Mouse (Mus musculus): ENCODE measurements at regions not wholly inside any gene's neighbourhood (a gene's known extent, or its start where the extent isn't known, plus 50 kb on each side); places are given as distances from the start of the nearest gene placed in this dataset.

DNA sequence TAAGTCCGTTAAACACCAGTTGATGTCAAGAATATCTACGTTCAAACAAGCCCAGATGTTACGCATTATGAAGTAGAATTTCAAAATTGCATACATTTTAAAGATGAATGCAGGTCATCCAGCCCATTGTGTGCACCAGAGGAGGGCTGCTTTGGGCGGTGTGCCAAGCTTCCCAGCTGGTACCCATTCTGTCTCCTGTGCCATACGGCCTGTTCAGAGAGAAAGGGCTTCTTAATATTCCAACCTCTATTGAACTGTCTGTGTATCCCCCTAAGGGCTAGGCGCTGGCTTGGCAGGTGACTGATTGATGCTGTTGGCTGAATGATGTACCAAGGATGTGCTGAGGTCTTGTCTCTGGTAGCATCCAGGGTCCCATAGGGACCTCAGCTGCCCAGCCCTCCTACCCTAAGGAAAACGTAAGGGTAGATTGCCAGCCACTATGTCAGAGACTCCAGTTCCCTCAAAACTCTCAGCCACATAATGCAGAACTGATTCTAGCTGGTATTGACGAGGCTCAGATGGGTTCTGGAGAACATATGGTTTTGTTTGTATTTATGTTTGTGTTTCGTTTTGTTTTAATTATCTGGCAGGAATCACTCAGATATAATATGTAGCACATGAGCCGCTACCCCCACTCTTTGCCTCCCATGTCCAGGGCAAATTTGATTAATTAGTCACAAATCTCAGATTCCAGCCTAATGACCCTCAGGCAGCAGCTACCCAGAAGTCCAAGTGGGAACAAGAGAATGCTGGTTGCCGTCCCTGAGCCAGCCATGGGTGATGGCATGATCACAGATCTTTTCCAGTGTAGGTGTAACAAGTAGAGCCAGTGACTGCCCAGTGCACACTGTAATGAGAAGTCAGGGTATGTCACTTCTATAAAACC is 212.0 kb upstream of the Usp24 start:
- WGBS: 69% methylated on average over 11 of the region's 11 CpGs
- no peak for DNase-seq (ENCODE audit: low spot score)

DNA sequence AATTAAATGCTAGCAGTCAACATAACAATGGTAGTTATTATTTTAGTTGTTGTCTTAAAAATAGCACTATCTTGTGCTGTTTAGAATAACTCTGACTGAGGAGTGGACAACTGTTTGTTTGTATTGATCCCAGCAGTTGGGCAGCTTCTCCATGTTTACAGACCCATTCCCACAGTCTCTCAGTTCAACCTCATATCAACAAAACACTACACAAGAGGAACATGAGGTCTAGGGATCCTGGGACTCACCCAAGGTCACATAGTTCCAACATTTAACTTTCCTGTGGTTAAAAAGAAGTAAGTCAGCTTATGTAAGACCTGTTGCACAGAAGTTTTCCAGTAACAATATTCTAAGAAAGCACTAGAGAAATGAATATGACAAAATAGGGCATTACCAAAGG is 203.0 kb upstream of the Usp24 start:
- Histone ChIP-seq H3K36me3 (replicated peaks) (no peaks in the 10 kb centered on the region), H3K4me3 (no peak overlapping the region), H3K27me3 (replicated peaks; ENCODE audit: low read depth, poor library complexity, severe bottlenecking) (no peaks in the 10 kb centered on the region), H3K27ac (replicated peaks) (no peak overlapping the region), H3K9me3 (no peaks in the 10 kb centered on the region), H3K4me1 (peaks cover 15% of the 10 kb centered on the region)
- DNase-seq (ENCODE audit: low spot score): no peak

More for the DNA sequence above, 212.0 kb upstream of the Usp24 start:
- Histone ChIP-seq H3K4me1 (peaks cover 53% of the 10 kb centered on the region), H3K36me3 (replicated peaks) (no peaks in the 10 kb centered on the region), H3K9me3 (no peaks in the 10 kb centered on the region), H3K27ac (replicated peaks) (peak overlapping the region; percentile 66), H3K27me3 (replicated peaks; ENCODE audit: low read depth, poor library complexity, severe bottlenecking) (no peaks in the 10 kb centered on the region), H3K4me3 (no peak overlapping the region)

DNA sequence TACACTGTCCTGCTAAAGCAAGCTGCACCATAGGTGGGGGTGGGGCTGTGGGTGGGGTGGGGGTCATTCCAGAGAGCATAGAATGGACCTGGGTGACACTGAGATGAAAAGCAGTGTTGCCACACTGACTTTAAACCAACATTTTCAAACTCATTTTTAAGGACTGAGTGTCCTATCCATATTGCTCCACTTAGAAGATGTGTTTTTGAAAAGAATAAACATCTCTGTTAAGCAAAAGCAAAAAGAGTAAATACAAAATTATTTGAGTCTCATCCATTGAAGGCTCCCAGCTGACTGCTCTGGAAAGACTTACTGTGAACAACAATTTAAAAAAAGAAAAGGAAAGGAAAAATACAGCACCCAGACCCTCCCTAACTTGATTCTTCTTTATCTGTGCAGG is 202.3 kb upstream of the Usp24 start:
- Histone ChIP-seq H3K27me3 (replicated peaks; ENCODE audit: low read depth, poor library complexity, severe bottlenecking) (no peaks in the 10 kb centered on the region), H3K4me1 (peaks cover 15% of the 10 kb centered on the region), H3K4me3 (no peak overlapping the region), H3K9me3 (no peaks in the 10 kb centered on the region), H3K36me3 (replicated peaks) (no peaks in the 10 kb centered on the region), H3K27ac (replicated peaks) (no peak overlapping the region)
- no peak for DNase-seq (ENCODE audit: low spot score)

DNA sequence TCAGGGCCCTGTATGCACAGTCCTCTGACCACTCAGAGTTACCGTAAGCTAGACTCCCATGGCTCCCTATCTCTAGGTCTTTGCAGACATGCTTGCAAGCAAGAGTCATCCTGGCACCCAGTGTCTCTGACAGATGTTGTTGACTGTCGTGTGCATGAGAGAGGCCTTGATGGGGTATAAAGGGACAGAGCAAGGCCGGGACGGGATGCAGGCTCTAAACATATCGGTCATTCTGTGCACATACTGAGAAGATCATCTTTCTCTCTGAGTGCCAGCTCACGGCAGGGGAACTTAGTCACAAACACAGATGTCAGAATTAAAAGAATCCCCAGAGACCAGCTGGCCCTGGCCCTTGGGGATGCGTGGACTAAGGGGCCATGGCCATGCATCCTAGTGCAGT is 199.4 kb upstream of the Usp24 start:
- DNase-seq (ENCODE audit: low spot score): no peak
- Histone ChIP-seq H3K27ac (replicated peaks) (peak overlapping the region; percentile 60; the same call in 1 of the 2 replicates), H3K9me3 (no peaks in the 10 kb centered on the region), H3K4me3 (no peak overlapping the region), H3K4me1 (peaks cover 15% of the 10 kb centered on the region), H3K36me3 (replicated peaks) (no peaks in the 10 kb centered on the region), H3K27me3 (replicated peaks; ENCODE audit: low read depth, poor library complexity, severe bottlenecking) (no peaks in the 10 kb centered on the region)
- WGBS: 81% methylated on average over 7 of the region's 7 CpGs

DNA sequence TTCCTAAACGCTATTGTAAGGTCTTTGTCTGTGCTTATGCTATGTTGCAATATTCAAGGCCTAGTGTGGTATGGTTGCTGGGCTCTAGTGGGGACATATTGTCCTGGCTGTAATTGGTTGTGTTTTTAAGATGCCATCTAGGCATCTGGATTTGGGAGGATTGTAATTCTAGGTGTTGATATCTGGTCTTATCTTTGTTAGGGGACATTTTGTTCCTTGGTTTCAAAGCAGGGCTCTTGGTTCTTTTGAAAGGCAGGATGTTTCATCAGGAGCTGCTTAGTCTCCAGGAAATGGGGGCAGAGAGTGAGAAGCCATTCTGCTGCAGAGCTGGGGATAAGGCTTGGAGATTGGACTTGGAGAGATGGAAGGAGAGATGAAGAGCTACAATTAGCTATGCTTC is 194.7 kb upstream of the Usp24 start:
- no peak overlapping the region for H3K27ac ChIP-seq (replicated peaks)
- H3K27me3 ChIP-seq (replicated peaks; ENCODE audit: low read depth, poor library complexity, severe bottlenecking): no peaks in the 10 kb centered on the region
- H3K4me1 ChIP-seq: peaks cover 10% of the 10 kb centered on the region
- no peaks in the 10 kb centered on the region for H3K9me3 ChIP-seq
- no peak for DNase-seq (ENCODE audit: low spot score)
- H3K4me3 ChIP-seq: no peak overlapping the region
- WGBS: 82% methylated on average over 1 of the region's 1 CpGs
- H3K36me3 ChIP-seq (replicated peaks): no peaks in the 10 kb centered on the region

DNA sequence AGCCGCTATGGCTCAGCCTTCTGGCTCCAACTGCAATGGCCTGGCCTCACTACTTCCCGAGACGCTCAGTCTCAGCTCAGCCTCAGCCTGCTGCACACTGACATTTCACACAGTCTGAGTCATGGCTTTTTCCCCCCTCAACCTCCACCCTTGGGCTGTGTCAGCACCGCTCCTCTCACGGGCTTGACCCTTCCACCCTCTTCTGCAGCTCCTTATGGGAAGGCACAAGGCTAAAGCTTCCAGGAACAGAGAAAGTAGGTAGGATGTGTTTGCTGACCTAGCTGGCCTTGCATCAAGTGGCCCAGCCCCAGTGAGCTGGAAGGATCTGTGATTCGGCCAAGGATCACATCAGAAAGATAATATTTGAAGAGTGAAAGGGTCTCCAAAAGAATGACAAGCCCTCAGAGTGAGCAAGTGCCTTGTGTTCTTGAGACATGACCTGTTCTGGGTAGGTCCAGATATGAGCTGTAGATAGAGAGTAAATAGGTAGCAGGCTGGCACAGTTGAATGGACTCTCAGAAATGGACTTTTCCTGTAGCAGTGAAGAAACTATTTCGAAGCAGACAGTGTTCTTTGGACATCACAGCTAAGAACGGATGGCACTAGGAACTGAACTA is 192.9 kb upstream of the Usp24 start:
- Histone ChIP-seq H3K27me3 (replicated peaks; ENCODE audit: low read depth, poor library complexity, severe bottlenecking) (no peaks in the 10 kb centered on the region), H3K36me3 (replicated peaks) (no peaks in the 10 kb centered on the region), H3K9me3 (no peaks in the 10 kb centered on the region), H3K4me3 (no peak overlapping the region), H3K4me1 (peaks cover 25% of the 10 kb centered on the region), H3K27ac (replicated peaks) (peak overlapping the region; percentile 16; the same call in 1 of the 2 replicates)
- no peak for DNase-seq (ENCODE audit: low spot score)
- whole genome bisulfite sequencing: 89% methylated on average over 8 of the region's 8 CpGs

DNA sequence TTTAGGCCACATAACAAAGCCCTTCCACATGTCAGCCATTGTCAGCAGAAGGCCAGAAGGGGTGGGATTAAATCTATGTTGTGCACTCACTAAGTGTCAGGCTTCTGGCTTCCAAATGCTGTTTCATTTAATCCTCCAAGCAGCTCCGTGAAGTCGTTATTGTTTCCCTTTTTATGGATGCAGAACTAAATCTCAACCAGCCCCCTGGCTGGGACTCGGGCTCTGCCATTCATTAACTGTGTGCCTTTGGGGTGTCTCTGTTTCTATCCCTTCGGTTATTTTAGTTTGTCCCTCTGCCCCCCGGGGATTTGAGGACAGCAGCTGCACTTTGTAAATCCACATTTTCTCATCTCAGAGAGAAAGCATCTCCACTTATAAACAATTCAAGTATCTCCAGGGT is 188.8 kb upstream of the Usp24 start:
- H3K9me3 ChIP-seq: no peaks in the 10 kb centered on the region
- no peaks in the 10 kb centered on the region for H3K27me3 ChIP-seq (replicated peaks; ENCODE audit: low read depth, poor library complexity, severe bottlenecking)
- no peak overlapping the region for H3K4me3 ChIP-seq
- peak overlapping the region; percentile 52; the same call in 1 of the 2 replicates for H3K27ac ChIP-seq (replicated peaks)
- H3K36me3 ChIP-seq (replicated peaks): no peaks in the 10 kb centered on the region
- peaks cover 48% of the 10 kb centered on the region for H3K4me1 ChIP-seq
- 50% methylated on average over 5 of the region's 5 CpGs for WGBS
- no peak for DNase-seq (ENCODE audit: low spot score)

DNA sequence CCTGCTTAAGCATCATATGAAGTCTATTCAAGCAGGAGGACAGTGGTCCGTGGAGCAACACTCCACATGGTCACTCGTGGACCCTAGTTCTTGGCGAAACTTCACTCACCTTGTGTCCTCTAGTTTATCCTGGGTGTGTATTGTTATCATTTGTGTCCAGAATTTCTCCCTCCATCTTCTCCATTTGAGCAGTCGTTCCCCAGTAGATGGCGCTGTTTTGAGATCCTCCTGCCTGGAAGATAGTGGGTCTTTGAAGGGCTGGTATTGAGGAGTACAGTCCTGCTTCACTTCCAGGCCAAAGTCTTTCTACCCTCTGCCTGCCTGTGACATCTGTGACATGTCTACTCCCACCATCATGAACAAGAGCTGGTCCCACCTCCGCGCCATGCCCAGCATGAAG is 188.4 kb upstream of the Usp24 start:
- H3K4me1 ChIP-seq: peaks cover 48% of the 10 kb centered on the region
- no peaks in the 10 kb centered on the region for H3K9me3 ChIP-seq
- peak overlapping the region; percentile 86 for H3K27ac ChIP-seq (replicated peaks)
- no peaks in the 10 kb centered on the region for H3K36me3 ChIP-seq (replicated peaks)
- H3K4me3 ChIP-seq: no peak overlapping the region
- peak; percentile 43 for DNase-seq (ENCODE audit: low spot score)
- 59% methylated on average over 7 of the region's 7 CpGs for WGBS
- H3K27me3 ChIP-seq (replicated peaks; ENCODE audit: low read depth, poor library complexity, severe bottlenecking): no peaks in the 10 kb centered on the region

DNA sequence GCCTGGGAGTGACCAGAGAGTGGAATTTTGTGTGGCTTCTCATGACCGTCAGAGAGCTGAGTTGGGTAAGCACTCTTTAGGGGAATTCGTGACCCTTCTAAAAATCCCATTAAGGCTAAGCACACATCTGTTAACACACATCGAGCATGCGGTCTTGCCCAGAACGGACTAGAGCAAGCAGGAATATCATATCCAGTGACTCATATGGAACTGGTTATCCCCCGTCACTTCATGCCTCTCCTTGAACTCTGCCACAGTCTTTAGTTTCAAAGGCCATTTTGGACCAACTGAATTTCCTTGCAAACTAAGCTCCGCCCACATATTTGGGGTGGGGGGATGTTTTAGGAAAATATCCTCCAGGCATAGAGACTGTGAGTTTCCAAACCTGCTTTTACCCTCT is 186.7 kb upstream of the Usp24 start:
- Histone ChIP-seq H3K4me1 (peaks cover 47% of the 10 kb centered on the region), H3K9me3 (no peaks in the 10 kb centered on the region), H3K36me3 (replicated peaks) (no peaks in the 10 kb centered on the region), H3K27ac (replicated peaks) (peak overlapping the region; percentile 86), H3K27me3 (replicated peaks; ENCODE audit: low read depth, poor library complexity, severe bottlenecking) (no peaks in the 10 kb centered on the region), H3K4me3 (no peak overlapping the region)
- WGBS: 39% methylated on average over 7 of the region's 7 CpGs
- peak; percentile 77 for DNase-seq (ENCODE audit: low spot score)

DNA sequence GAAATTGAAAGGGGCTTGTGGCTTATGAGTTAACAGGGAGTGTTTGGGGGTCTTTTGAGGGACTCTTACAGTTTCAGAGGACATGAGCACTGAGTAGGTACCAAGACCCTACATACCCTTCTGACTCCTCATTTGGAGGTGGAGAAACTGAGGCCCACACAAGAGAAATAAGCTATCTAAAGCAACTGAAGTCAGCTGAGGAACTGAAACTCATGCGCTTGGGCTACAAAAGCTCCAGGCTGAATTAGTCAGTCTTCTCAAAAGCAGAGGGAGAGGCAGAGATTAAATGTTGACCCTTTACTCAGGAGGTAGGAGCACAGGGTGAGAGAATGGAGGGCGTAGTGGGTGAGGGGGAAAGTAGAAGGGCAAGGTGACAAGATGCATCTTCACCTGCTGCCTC is 186.2 kb upstream of the Usp24 start:
- H3K4me1 ChIP-seq: peaks cover 46% of the 10 kb centered on the region
- no peaks in the 10 kb centered on the region for H3K36me3 ChIP-seq (replicated peaks)
- no peak for DNase-seq (ENCODE audit: low spot score)
- H3K4me3 ChIP-seq: no peak overlapping the region
- H3K27ac ChIP-seq (replicated peaks): peak overlapping the region; percentile 85
- WGBS: 89% methylated on average over 2 of the region's 2 CpGs
- H3K27me3 ChIP-seq (replicated peaks; ENCODE audit: low read depth, poor library complexity, severe bottlenecking): no peaks in the 10 kb centered on the region
- no peaks in the 10 kb centered on the region for H3K9me3 ChIP-seq

DNA sequence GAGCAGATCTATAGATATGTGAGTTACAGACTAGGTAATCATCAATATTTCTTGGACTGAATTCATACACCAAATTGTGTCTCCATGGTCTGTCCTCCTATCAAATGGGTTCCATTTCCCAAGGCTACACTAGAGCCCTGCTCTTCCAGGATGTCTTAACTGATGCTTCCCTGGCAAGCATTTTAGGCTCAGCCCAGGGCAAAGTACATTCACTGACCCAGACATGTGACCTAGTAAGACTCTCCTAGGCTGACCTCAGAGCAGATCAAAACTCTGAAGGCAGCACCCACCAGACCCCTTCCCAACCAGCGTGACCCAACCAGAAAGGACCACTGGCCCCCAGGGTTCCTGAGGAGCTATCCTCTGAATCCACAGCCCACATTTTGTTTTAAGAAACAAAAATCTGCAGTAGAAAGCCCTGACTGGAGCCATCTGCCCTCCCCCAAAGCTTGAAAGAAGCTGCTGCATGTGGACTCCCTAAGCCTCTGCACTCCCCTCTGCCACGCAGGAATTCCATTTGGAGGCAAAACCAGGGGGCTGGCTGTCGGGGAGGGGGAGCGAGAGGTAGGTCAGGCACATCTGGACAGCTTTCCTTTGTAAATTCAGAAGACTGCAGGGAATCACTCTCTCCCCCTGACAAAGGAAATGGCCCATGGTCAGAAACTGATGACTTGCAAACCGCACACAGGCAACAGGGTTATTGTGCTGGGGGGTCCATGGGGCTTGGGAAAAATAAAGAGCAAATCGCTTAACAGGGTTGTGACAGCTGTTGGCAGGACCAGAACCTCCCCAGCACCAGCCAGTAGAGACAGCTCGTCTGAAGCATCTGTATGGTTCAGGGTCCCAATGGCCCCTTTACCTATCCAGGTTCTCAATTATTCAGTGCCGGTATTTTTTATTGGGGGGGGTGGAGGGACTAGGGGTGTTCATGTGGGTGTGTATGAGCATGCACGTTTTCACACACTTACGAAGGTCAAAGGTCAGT is 182.0 kb upstream of the Usp24 start:
- DNase-seq (ENCODE audit: low spot score): peak; percentile 38

DNA sequence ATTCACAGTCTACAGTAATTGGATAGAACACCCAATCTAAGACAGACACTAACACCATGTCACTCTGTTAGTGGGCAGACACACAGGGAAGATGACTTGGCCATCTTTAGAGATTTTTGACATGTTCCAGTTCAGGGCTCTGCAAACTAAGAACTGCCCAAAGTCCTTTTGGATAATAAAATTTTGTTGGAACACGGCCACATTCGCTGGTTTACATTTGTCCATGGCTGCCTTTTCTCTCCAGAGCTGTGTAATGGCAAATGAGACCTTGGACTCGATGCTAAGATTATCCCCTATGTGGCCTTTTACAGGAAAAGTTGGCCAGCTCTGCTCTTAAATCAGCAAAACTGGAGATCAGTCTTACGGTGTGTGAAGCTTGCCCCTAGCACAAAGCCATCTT is 173.3 kb upstream of the Usp24 start:
- no peaks in the 10 kb centered on the region for H3K36me3 ChIP-seq (replicated peaks)
- H3K4me1 ChIP-seq: peaks cover 16% of the 10 kb centered on the region; the same call in 1 of the 2 replicates
- H3K27me3 ChIP-seq (replicated peaks; ENCODE audit: low read depth, poor library complexity, severe bottlenecking): no peaks in the 10 kb centered on the region
- no peak overlapping the region for H3K27ac ChIP-seq (replicated peaks)
- no peaks in the 10 kb centered on the region for H3K9me3 ChIP-seq
- DNase-seq (ENCODE audit: low spot score): no peak
- H3K4me3 ChIP-seq: no peak overlapping the region
- 92% methylated on average over 4 of the region's 4 CpGs for WGBS

More for the DNA sequence above, 182.0 kb upstream of the Usp24 start:
- Histone ChIP-seq H3K27ac (replicated peaks) (peak overlapping the region; percentile 80), H3K36me3 (replicated peaks) (no peaks in the 10 kb centered on the region), H3K27me3 (replicated peaks; ENCODE audit: low read depth, poor library complexity, severe bottlenecking) (no peaks in the 10 kb centered on the region), H3K9me3 (no peaks in the 10 kb centered on the region), H3K4me3 (no peak overlapping the region), H3K4me1 (peaks cover 22% of the 10 kb centered on the region)
- 54% methylated on average over 10 of the region's 10 CpGs for WGBS
